Mouse (Mus musculus) kidney, postnatal 0 days (tissue): ENCODE data around the gene Ppp1r16b. TPM values are rescaled to one million over a fixed set of nuclear protein-coding genes. Genes with fewer than 3 reads are reported as not detected.

ENCODE experiments used
- ATAC-seq: fragments of 200-750 bp; cut with Nextera tagmentation; replicated peaks from 2 replicates; pipeline ENCODE4 v1.8.0; 2017; ENCODE audit warnings: low read depth, moderate number of reproducible peaks, moderate TSS enrichment, moderate library complexity; ENCODE audit not compliant: low FRiP score
- DNase-seq: peaks from one replicate; pipeline ENCODE4 v3.0.0-alpha.2; 2016; ENCODE audit warnings: low spot score
- H3K27ac ChIP-seq: fragments of 300-500 bp; sonication (generic); 2 replicates; pipeline ENCODE4 v1.5.1; 2014; ENCODE audit warnings: mild to moderate bottlenecking
- H3K27me3 ChIP-seq: fragments of 300-500 bp; sonication (generic); 2 replicates; pipeline ENCODE4 v1.6.1; 2014; ENCODE audit warnings: low read length, mixed read lengths; ENCODE audit not compliant: insufficient read depth
- H3K36me3 ChIP-seq: fragments of 300-500 bp; sonication (generic); 2 replicates; pipeline ENCODE4 v1.6.1; 2014; ENCODE audit warnings: low read length, mixed read lengths; ENCODE audit not compliant: insufficient read depth
- H3K4me1 ChIP-seq: fragments of 300-500 bp; sonication (generic); replicated peaks from 2 replicates; pipeline ENCODE4 v1.6.1; 2014; ENCODE audit warnings: antibody characterized with exemption, low read length, mixed read lengths; ENCODE audit not compliant: insufficient read depth
- H3K4me2 ChIP-seq: fragments of 300-500 bp; sonication (generic); 2 replicates; pipeline ENCODE4 v1.6.1; 2014; ENCODE audit warnings: mild to moderate bottlenecking, low read length, moderate library complexity, mixed read lengths
- H3K4me3 ChIP-seq: fragments of 300-500 bp; sonication (generic); replicated peaks from 2 replicates; pipeline ENCODE4 v1.5.1; 2014; ENCODE audit warnings: low read depth, low read length
- H3K9ac ChIP-seq: fragments of 300-500 bp; sonication (generic); 2 replicates; pipeline ENCODE4 v1.6.1; 2014; ENCODE audit warnings: low read depth, low read length
- H3K9me3 ChIP-seq: fragments of 300-500 bp; sonication (generic); replicated peaks from 2 replicates; pipeline ENCODE4 v1.6.1; 2016; ENCODE audit warnings: low read length, inconsistent platforms, mixed read lengths
- CTCF ChIP-seq: IDR thresholded peaks from 2 replicates; pipeline ENCODE4 v1.5.1; 2016; ENCODE audit warnings: antibody characterized with exemption, low read depth, mild to moderate bottlenecking, moderate library complexity
- WGBS: fragments of 180-500 bp; shearing (Covaris S2); extraction: QIAGEN DNeasy Blood & Tissue Kit; methylation state at CpG from one replicate; pipeline ENCODE4 v1.1.7; 2014; 5-methylcytosine and 5-hydroxymethylcytosine counted together
- polyA plus RNA-seq: library from polyadenylated mRNA; unstranded; fragments of >200 nt; fragmentation: Nextera tagmentation; extraction: Ambion mirVana; gene quantifications from 2 replicates; pipeline ENCODE4 v1.2.1, GENCODE M21; 2015

Gene Ppp1r16b
- polyA plus RNA-seq, 1 experiment from 2014 or later, result 10.1 TPM

- H3K9me3 ChIP-seq, result no peaks in the 10 kb centered on the region
- H3K4me3 ChIP-seq, result no peak overlapping the region
- H3K36me3 ChIP-seq, result no peaks in the 10 kb centered on the region
- no peak overlapping the region for H3K9ac ChIP-seq
- TF ChIP-seq CTCF, result no peak
- DNase-seq (no peak), ATAC-seq (no peak)
- 44% methylated on average over 7 of the region's 7 CpGs for WGBS
- no peak overlapping the region for H3K27ac ChIP-seq
- no peaks in the 10 kb centered on the region for H3K27me3 ChIP-seq
- no peak overlapping the region for H3K4me2 ChIP-seq
- H3K4me1 ChIP-seq, result peaks cover 14% of the 10 kb centered on the region; the same call in 1 of the 2 replicates
Measured at GRCm38 (mm10) chr2:158689640-158690039, 24.4 kb downstream of the Ppp1r16b start.

- Histone ChIP-seq H3K36me3 (no peaks in the 10 kb centered on the region), H3K4me1 (peaks cover 14% of the 10 kb centered on the region; the same call in 1 of the 2 replicates), H3K27ac (no peak overlapping the region), H3K27me3 (no peaks in the 10 kb centered on the region), H3K9me3 (no peaks in the 10 kb centered on the region), H3K9ac (no peak overlapping the region), H3K4me3 (no peak overlapping the region), H3K4me2 (no peak overlapping the region)
- WGBS, result 59% methylated on average over 8 of the region's 8 CpGs
- no peak for TF ChIP-seq CTCF
- DNase-seq (no peak), ATAC-seq (no peak)
Measured at GRCm38 (mm10) chr2:158690116-158690515, 24.9 kb downstream of the Ppp1r16b start.

GRCm38 (mm10) chr2:158692191-158692590, 27.0 kb downstream of the Ppp1r16b start:
- Histone ChIP-seq H3K27ac (no peak overlapping the region), H3K4me1 (peaks cover 14% of the 10 kb centered on the region; the same call in 1 of the 2 replicates), H3K27me3 (no peaks in the 10 kb centered on the region), H3K9me3 (no peaks in the 10 kb centered on the region), H3K9ac (no peak overlapping the region), H3K4me2 (no peak overlapping the region), H3K4me3 (no peak overlapping the region), H3K36me3 (no peaks in the 10 kb centered on the region)
- 84% methylated on average over 6 of the region's 6 CpGs for WGBS
- ATAC-seq, result no peak
- DNase-seq, result no peak
- no peak for TF ChIP-seq CTCF

- ATAC-seq, result no peak
- Histone ChIP-seq H3K27me3 (no peaks in the 10 kb centered on the region), H3K4me3 (no peak overlapping the region), H3K36me3 (no peaks in the 10 kb centered on the region), H3K27ac (no peak overlapping the region), H3K9me3 (no peaks in the 10 kb centered on the region), H3K4me2 (no peak overlapping the region), H3K4me1 (no peaks in the 10 kb centered on the region), H3K9ac (no peak overlapping the region)
- DNase-seq, result no peak
- WGBS, result 86% methylated on average over 27 of the region's 27 CpGs
- no peak for TF ChIP-seq CTCF
Measured at GRCm38 (mm10) chr2:158695811-158696210, 30.6 kb downstream of the Ppp1r16b start.

- no peak overlapping the region for H3K4me2 ChIP-seq
- no peak for ATAC-seq
- WGBS, result 84% methylated on average over 6 of the region's 6 CpGs
- H3K36me3 ChIP-seq, result no peaks in the 10 kb centered on the region
- no peak overlapping the region for H3K9ac ChIP-seq
- no peaks in the 10 kb centered on the region for H3K27me3 ChIP-seq
- no peak for TF ChIP-seq CTCF
- H3K9me3 ChIP-seq, result no peaks in the 10 kb centered on the region
- H3K27ac ChIP-seq, result no peak overlapping the region
- no peak for DNase-seq
- H3K4me1 ChIP-seq, result no peaks in the 10 kb centered on the region
- H3K4me3 ChIP-seq, result no peak overlapping the region
Measured at GRCm38 (mm10) chr2:158696451-158696850, 31.3 kb downstream of the Ppp1r16b start.

- WGBS, result 72% methylated on average over 6 of the region's 6 CpGs
- H3K27me3 ChIP-seq, result no peaks in the 10 kb centered on the region
- TF ChIP-seq CTCF, result no peak
- no peak for ATAC-seq
- DNase-seq, result no peak
- H3K36me3 ChIP-seq, result no peaks in the 10 kb centered on the region
- no peak overlapping the region for H3K4me2 ChIP-seq
- no peak overlapping the region for H3K9ac ChIP-seq
- no peak overlapping the region for H3K27ac ChIP-seq
- no peaks in the 10 kb centered on the region for H3K4me1 ChIP-seq
- no peaks in the 10 kb centered on the region for H3K9me3 ChIP-seq
- H3K4me3 ChIP-seq, result no peak overlapping the region
Measured at GRCm38 (mm10) chr2:158699908-158700307, 34.7 kb downstream of the Ppp1r16b start.
